Mouse (Mus musculus) ES-E14 (cell line): ENCODE measurements around the gene Pax8. TPM values are rescaled to one million over a fixed set of nuclear protein-coding genes. Genes with fewer than 3 reads are reported as not detected.

ENCODE experiments used
- DNase-seq: peaks from one replicate; pipeline ENCODE4 v3.0.0-alpha.2; 2013; ENCODE audit warnings: low read depth, low spot score
- H3K27ac ChIP-seq: 2 replicates; pipeline ENCODE4 v1.5.1; 2012; ENCODE audit warnings: low read depth, mild to moderate bottlenecking, low read length, moderate library complexity, mixed read lengths; ENCODE audit not compliant: poor library complexity, insufficient read depth, severe bottlenecking
- H3K36me3 ChIP-seq: 2 replicates; pipeline ENCODE4 v1.6.1; 2012; ENCODE audit warnings: mild to moderate bottlenecking, low read length, moderate library complexity, mixed read lengths; ENCODE audit not compliant: control insufficient read depth, poor library complexity, insufficient read depth, severe bottlenecking
- H3K4me1 ChIP-seq, 2 experiments: fragments of 150-350 bp in 1 of 2; sonication (generic) in 1 of 2; 2 replicates each; pipeline ENCODE4 v1.6.1; 2012; ENCODE audit warnings: low read length in 2 of 2, mild to moderate bottlenecking in 1 of 2, mixed read lengths in 1 of 2; ENCODE audit not compliant: control insufficient read depth in 2 of 2, insufficient read depth in 2 of 2, poor library complexity in 1 of 2
- H3K4me3 ChIP-seq, 2 experiments: fragments of 150-350 bp in 1 of 2; sonication (generic) in 1 of 2; 2 replicates each; pipeline ENCODE4 v1.5.1; 2012; ENCODE audit warnings: low read length in 2 of 2, low read depth in 1 of 2, mild to moderate bottlenecking in 1 of 2, mixed read lengths in 1 of 2; ENCODE audit not compliant: insufficient read depth in 1 of 2, poor library complexity in 1 of 2, severe bottlenecking in 1 of 2
- H3K9ac ChIP-seq: 2 replicates; pipeline ENCODE4 v1.6.1; 2012; ENCODE audit warnings: low read depth, mild to moderate bottlenecking, low read length, mixed read lengths; ENCODE audit not compliant: poor library complexity, insufficient read depth, severe bottlenecking
- H3K9me3 ChIP-seq: fragments of 150-350 bp; sonication (generic); 2 replicates; pipeline ENCODE4 v1.6.1; 2012; ENCODE audit warnings: low read depth, mild to moderate bottlenecking, low read length; ENCODE audit not compliant: control insufficient read depth, insufficient read depth
- CHD2 ChIP-seq: IDR thresholded peaks from 2 replicates; pipeline ENCODE4 v1.6.1; 2014; ENCODE audit warnings: mild to moderate bottlenecking, low read depth, low read length, inconsistent platforms
- HCFC1 ChIP-seq: IDR thresholded peaks from 2 replicates; pipeline ENCODE4 v1.6.1; 2012; ENCODE audit warnings: low read length, inconsistent platforms, borderline replicate concordance; ENCODE audit not compliant: insufficient read depth
- MAFK ChIP-seq: IDR thresholded peaks from 2 replicates; pipeline ENCODE4 v1.6.1; 2014; ENCODE audit warnings: mild to moderate bottlenecking, low read depth, low read length, inconsistent platforms; ENCODE audit not compliant: insufficient read depth
- ZC3H11A ChIP-seq: IDR thresholded peaks from 2 replicates; pipeline ENCODE4 v1.6.1; 2012; ENCODE audit warnings: low read depth, mild to moderate bottlenecking, inconsistent platforms, low read length, borderline replicate concordance
- ZNF384 ChIP-seq: IDR thresholded peaks from 2 replicates; pipeline ENCODE4 v1.6.1; 2012; ENCODE audit warnings: low read depth, low read length, inconsistent platforms
- in situ Hi-C, 2 experiments: fragments of 600-800 bp; cut with MboI; formaldehyde crosslinking; loops; one replicate each; pipeline ENCODE4 v1.15.1; 2025; ENCODE audit warnings: low sequenced_read_pairs in 2 of 2, inconsistent platforms in 1 of 2; ENCODE audit not compliant: unreplicated experiment in 2 of 2
- total RNA-seq: library from RNA; depleted of rRNA; stranded (reverse); fragments of 300-350 nt; gene quantifications from 2 replicates; pipeline ENCODE4 v1.2.3, GENCODE M21; 2012

Gene Pax8
- total RNA-seq, 1 experiment = 1.5 TPM

DNA sequence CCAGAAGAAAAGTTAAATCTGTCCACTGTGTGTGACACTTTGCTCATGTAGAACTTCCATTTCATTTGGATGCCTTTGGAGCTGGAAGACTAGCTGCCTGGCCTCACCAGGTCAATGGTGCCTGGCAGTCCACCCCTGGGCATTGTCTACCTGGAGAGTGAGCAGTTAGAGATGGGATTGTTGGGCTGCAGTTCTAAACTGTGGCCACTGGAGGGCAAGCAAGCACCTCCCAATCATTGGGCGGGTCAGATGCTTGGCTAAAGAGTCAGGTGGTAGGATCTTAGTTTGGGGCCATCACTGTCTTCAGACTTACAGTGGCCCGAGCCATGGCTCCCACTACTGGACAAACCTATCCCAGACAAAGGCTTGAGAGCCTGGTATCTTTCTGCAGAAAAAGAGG, 66.2 kb downstream of the Pax8 start:
- no peaks in the 10 kb centered on the region for H3K36me3 ChIP-seq
- TF ChIP-seq ZC3H11A (peak; percentile 86), MAFK (no peak)
- in situ Hi-C loops = loop anchor here (5.0 to 10.0 kb wide), 2 partner anchors 156 to 158 kb away; no protein-coding TSS in a partner anchor
- H3K9me3 ChIP-seq = no peaks in the 10 kb centered on the region
- DNase-seq = peak; percentile 55
- H3K4me3 ChIP-seq = no peak overlapping the region
- H3K4me1 ChIP-seq = peaks cover 0 to 3% of the 10 kb centered on the region in 2 experiments; a peak in 1 of 4 replicates
- no peak overlapping the region for H3K27ac ChIP-seq
- no peak overlapping the region for H3K9ac ChIP-seq

DNA sequence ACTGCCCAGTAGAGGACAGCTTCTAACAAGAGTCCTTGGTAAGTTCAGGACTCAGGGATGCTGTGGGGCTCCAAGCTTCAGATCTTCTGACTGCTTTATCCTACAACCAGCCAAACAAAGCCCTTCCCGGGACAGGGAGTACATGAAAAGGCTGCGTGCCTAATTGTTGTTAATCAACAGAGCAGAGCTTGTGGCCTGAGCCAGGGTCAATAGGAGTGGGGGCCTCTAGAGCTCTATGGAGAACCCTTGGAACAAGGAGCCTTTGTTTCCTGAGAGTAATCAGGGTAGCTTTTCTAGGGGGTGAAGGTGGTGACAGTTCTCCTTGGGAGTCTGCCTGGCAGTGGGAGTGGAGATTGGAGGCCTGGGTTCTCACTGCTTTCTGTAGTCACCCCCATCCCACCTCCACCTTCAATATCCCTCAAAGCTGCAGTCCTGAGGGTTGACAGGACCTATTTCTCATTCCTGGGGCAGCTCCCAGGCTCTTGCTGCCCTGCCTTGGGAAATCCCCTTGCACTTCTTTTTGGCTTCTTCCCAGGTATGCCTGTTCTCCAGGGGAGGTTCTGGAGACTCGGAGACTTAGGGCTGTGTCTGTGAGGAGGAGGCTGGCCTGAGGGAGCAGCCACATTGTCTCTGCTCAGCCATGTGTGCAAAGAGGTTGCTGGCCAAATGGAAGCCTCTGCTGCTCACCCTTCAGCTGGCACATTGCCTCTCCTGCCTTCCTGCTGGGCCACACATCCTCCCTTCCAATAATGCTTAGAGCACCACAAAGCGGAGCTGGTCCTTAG, 67.5 kb downstream of the Pax8 start:
- no peaks in the 10 kb centered on the region for H3K9me3 ChIP-seq
- peaks cover 0 to 3% of the 10 kb centered on the region in 2 experiments; a peak in 1 of 4 replicates for H3K4me1 ChIP-seq
- in situ Hi-C loops = loop anchor here (5.0 to 10.0 kb wide), 2 partner anchors 157 to 159 kb away; no protein-coding TSS in a partner anchor
- H3K9ac ChIP-seq = no peak overlapping the region
- H3K27ac ChIP-seq = no peak overlapping the region
- H3K36me3 ChIP-seq = no peaks in the 10 kb centered on the region
- no peak for TF ChIP-seq CHD2
- no peak for TF ChIP-seq ZNF384
- TF ChIP-seq MAFK = no peak
- TF ChIP-seq ZC3H11A = no peak
- no peak for TF ChIP-seq HCFC1
- no peak overlapping the region for H3K4me3 ChIP-seq
- no peak for DNase-seq

DNA sequence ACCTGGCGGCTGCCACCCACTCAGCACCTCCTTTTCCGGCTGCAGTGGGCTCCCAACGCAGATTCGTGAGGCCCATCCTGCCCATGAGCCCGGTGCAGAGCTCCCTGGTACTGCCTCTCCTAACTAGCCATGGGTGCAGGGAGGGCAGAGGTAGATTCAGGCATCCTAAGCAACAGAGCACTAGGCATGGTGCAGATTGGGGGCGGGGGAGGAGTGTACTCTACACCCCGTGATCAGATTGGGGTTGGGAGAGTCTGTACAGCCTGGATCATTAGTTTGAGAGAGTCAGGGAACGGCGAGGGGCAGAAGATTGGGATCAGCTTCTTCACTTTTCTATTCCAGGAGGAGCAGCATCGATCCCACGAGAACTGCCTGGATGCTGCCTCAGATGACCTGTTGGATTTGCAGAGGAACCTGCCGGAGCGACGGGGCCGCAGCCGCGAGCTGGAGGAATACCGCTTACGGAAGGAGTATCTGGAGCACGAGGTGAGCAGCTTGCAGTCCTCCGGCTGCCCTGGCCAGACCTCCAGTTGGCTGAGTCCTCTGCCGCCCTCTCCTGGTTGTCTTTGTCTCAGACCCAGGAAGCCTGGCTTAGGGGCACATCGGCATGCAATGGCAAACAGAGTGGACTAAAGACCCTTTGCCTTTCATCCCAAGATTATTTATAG, 69.9 kb downstream of the Pax8 start:
- Histone ChIP-seq H3K36me3 (no peaks in the 10 kb centered on the region), H3K9me3 (no peaks in the 10 kb centered on the region), H3K27ac (no peak overlapping the region), H3K4me3 (peak overlapping the region; percentile 13 to 48; a peak in 3 of 4 replicates), H3K9ac (peak overlapping the region; percentile 59), H3K4me1 (peaks cover 0 to 3% of the 10 kb centered on the region in 2 experiments; a peak in 1 of 4 replicates)
- DNase-seq = peak; percentile 63
- in situ Hi-C loops = loop anchor here (5.0 to 10.0 kb wide), 2 partner anchors 159 to 162 kb away; no protein-coding TSS in a partner anchor
- peak; percentile 51 for TF ChIP-seq ZC3H11A
- TF ChIP-seq MAFK = no peak

DNA sequence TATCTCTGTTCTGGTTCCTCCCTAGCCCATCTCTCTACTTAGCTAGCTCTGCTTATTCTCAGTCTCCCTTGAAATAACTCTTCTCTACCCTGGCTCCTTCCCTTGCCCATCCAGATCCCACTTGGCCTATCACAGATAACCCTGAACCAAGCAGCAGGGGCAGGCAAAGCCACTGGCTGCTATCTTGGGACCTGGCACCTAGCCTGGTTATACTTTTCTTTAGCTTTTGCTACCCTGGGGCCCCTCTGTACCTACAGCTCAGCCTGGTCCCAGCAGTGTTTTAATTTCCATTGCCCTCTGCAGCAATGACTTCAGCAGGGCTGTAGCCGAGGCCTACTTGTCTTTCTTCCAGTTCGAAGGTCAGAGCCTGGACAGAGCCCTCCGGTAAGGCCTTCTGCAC, 74.7 kb downstream of the Pax8 start:
- TF ChIP-seq CHD2 (no peak), MAFK (no peak), HCFC1 (no peak), ZNF384 (no peak), ZC3H11A (no peak)
- DNase-seq = no peak
- Histone ChIP-seq H3K4me1 (peaks cover 0 to 3% of the 10 kb centered on the region in 2 experiments; a peak in 1 of 4 replicates), H3K27ac (no peak overlapping the region), H3K9ac (no peak overlapping the region), H3K4me3 (no peak overlapping the region), H3K36me3 (no peaks in the 10 kb centered on the region), H3K9me3 (no peaks in the 10 kb centered on the region)
- in situ Hi-C loops = loop anchor here in 1 of 2 experiments (10.0 kb wide), 1 partner anchor 164 kb away; no protein-coding TSS in a partner anchor
